Mouse (Mus musculus) natural killer cell, adult 2 months (primary cell): ENCODE results near the gene Ncf1.
A peak's percentile ranks its signal among the peaks of the same experiment; 100 is the strongest.

Source experiments
- DNase-seq, 2 experiments: peaks; one replicate each; pipeline ENCODE4 v3.0.0; 2022; ENCODE audit warnings: low spot score in 2 of 2

Gene Ncf1

GRCm38 (mm10) chr5:134244890-134245289, 15.5 kb upstream of the Ncf1 start:
- no peak for DNase-seq

GRCm38 (mm10) chr5:134243661-134244436, 14.4 kb upstream of the Ncf1 start:
- DNase-seq: no peak

DNA sequence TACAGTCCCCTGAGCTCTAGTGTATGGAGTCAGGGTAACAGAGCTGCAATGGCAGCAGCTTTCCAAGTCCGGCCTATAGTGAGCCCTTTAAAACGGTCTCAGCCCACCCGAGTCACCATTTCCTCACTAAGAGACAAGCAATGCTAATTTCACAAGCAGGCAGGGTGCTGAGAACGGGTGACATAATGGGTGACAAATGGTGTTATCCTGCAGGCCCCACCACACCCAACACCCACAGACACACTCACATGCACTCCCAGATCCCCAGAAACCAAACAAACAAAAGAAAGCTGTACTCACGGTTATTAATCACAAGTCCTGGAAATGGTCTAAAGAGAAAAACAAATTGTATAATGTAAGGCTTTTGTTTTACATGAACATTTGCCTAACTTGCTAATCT, 12.4 kb upstream of the Ncf1 start:
- no peak for DNase-seq

- DNase-seq: no peak
Measured at GRCm38 (mm10) chr5:134237936-134238760, 8.7 kb upstream of the Ncf1 start.

DNA sequence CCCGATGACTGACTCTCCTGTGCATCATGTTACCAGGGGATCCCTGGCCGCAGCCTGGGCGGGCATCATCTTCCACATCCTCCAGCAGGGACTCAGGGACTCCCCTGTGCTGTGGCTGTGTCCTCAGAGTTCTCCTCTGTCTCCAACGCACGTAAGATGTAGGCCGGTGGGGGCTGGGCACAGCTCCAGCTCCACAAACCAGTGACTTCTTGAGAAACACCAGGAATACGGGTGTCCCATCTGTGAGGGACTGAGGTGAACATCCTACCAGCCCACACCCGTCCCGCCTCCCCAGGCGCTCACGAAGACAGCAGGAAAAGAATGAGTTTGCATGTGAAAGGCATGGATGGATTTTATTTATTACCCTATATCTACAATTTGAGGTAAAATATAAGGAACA, 8.1 kb upstream of the Ncf1 start:
- no peak for DNase-seq

DNA sequence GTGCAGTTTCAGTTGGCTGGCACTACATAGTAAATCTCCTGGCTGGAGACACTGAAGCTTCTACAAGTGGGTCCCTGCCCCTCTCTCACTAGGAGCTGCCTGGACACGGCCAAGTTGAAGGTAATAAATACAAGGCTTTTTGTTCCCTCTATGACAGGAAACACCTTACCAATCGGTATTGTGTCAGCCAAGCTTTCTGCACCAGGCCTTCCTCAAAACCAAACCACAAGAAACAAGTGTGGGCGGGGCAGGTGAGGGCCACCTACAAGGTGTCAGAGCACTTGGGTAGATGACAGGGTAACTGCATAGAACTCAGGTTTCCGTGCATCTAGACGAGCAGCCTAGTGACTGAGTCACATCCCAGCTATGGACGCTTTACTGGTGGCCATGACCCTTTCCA, 7.4 kb upstream of the Ncf1 start:
- peak; percentile 79 to 87 for DNase-seq

GRCm38 (mm10) chr5:134236241-134236640, 6.8 kb upstream of the Ncf1 start:
- no peak for DNase-seq

- no peak for DNase-seq
Measured at GRCm38 (mm10) chr5:134235111-134235510, 5.7 kb upstream of the Ncf1 start.

DNA sequence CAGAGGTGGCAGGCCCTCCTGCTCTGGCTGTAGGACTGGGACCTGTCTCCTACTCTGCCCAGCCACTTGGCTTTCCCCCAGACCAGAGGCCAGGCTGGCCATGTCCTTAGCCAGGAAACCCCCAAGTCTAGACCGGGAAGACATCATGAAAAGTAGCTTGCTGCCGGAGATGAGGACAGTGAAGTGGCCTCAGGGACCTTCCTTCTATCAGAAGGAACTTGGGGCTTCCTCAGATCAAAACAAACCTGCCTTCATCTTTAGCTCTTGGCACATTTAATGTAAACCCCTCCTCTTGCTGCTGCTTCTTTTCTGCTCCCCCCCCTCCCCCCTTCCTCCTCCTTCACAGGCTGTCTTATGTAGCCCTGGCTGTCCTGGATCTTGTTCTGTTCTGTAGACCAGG, 4.8 kb upstream of the Ncf1 start:
- no peak for DNase-seq

DNA sequence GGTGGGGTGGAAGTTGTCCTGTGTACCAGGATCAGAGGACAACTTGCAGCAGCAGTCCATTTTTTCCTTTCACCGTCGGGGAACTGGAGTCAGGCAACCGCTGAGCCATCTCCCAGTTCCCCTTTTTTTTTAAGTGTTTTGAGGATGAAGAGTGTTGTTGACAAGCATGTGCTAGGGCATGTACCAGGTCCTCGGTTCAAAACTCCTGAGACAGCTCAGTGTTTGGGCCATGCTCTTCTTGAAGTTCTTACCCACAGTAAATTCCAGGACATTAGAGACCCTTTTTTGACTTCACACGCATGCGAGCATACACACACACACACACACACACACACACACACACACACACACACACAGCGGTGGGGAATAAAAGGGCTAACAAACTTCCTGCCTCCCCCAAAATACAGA, 3.8 kb upstream of the Ncf1 start:
- DNase-seq: peak in 1 of 2 experiments; percentile 15

DNA sequence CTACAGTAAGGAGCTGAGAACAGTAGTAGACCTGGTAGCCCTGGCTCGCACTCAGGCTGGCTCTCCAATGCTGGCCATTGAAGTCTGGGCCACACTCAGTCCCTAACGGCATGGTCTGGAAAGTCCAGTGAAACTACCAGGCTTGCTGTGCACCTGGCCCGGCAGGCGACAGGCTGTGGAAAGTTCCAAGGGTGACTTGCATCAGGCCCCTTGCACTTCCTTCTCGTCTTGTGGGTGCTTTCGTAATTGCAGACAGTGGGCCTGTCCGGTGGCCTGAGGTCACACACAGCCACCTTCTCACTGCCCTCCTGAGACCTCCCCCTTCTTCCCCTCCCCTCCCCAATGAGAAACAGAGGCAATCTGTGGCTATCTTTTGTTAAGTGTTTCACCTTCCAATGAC, 3.1 kb upstream of the Ncf1 start:
- peak; percentile 79 to 87 for DNase-seq

GRCm38 (mm10) chr5:134232111-134232510, 2.7 kb upstream of the Ncf1 start:
- peak; percentile 73 to 75 for DNase-seq

GRCm38 (mm10) chr5:134231376-134231775, 2.0 kb upstream of the Ncf1 start:
- peak in 1 of 2 experiments; percentile 20 for DNase-seq

- peak in 1 of 2 experiments; percentile 20 for DNase-seq
Measured at GRCm38 (mm10) chr5:134228249-134228638, 1.2 kb downstream of the Ncf1 start.

- peak in 1 of 2 experiments; percentile 62 for DNase-seq
Measured at GRCm38 (mm10) chr5:134227574-134228248, 1.7 kb downstream of the Ncf1 start.

- DNase-seq: peak in 1 of 2 experiments; percentile 23
Measured at GRCm38 (mm10) chr5:134226946-134227345, 2.5 kb downstream of the Ncf1 start.

GRCm38 (mm10) chr5:134225110-134225901, 4.1 kb downstream of the Ncf1 start:
- DNase-seq: no peak

DNA sequence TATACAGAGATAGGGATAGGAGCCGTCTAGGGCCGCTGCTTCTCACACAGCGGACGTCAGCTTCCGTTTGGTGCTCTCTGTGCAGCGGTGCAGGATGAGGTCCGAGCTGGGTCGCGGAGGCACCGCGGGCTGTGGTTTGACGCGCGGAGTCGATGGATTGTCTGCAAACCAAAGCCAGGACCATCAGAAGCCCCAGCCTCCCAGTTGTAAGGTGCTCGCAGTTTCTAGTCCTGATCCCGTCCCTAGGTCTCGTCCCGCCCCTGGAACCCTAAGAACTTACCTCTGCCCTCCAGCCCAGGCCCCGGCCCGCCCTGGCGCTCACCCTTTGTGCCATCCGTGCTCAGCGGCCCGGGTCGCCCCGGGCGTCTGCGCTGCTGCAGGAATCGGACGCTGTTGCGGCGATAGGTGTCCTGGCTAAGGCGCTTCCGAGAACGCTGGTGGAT, 7.7 kb downstream of the Ncf1 start:
- DNase-seq: no peak

DNA sequence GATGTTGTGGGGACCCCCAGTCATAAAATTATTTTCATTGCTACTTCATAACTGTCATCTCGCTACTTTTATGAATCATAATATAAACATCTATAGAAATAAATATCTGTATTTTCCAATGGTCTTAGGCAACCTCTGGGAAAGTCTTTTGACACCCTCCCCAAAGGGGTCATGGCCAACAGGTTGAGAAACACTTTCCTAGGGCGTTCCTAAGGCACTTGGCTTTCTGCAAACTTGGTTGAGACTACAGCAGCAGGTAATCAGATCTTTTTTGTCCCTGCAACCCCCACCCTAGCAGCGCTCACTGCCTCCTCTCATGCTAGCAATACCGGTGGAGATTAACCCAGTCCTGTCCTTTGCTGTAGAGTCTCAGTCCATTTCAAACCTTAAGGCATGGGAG, 8.1 kb downstream of the Ncf1 start:
- no peak for DNase-seq

GRCm38 (mm10) chr5:134217900-134218299, 11.5 kb downstream of the Ncf1 start:
- no peak for DNase-seq

DNA sequence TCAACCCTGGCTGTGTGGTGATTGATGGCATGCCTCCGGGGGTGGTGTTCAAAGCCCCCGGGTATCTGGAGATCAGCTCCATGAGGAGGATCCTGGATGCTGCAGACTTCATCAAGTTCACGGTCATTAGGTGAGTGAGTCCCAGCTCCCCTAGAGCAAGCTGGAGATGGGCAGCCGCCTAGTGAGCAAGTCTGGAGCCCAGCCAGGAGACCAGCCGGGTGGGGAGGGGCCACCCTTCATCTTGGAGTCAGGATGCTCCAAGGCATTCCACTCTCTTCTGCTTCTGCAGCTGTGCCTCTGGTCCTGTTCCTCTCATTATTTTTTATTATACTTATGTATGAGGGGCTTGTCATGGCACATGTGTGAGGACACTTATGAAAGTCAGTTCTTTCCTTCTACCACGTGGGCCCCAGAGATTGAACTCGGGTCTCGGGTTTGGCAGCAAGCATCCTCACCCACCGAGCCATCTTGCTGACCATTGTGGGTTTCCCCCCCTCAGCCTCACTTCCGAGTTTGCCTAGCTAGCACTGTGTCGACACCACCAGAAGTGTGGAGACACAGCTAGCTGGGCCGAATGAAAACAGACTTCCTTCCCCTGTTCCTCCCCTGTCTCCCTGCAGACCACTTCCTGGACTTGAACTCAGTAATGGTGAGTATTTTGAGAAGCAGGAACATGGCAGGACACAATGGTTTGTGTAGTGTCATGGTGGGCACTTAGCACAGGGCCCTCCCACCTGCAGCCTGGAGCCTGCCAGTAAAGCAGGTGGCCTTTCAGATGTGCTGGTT, 15.2 kb downstream of the Ncf1 start:
- peak in 1 of 2 experiments; percentile 24 for DNase-seq
